Mouse (Mus musculus) ovary, postnatal 10 days (tissue): ENCODE results near the gene Gm28778.
A peak's percentile ranks its signal among the peaks of the same experiment; 100 is the strongest.
"Not testable (repeated sequence)": the region's sequence is repeated elsewhere in the genome, so short reads cannot be mapped to it uniquely, and the experiment has no call there.

Source experiments
- DNase-seq: peaks from one replicate; pipeline ENCODE4 v3.0.0; 2022; ENCODE audit warnings: low spot score

The Gm28778 gene

DNA sequence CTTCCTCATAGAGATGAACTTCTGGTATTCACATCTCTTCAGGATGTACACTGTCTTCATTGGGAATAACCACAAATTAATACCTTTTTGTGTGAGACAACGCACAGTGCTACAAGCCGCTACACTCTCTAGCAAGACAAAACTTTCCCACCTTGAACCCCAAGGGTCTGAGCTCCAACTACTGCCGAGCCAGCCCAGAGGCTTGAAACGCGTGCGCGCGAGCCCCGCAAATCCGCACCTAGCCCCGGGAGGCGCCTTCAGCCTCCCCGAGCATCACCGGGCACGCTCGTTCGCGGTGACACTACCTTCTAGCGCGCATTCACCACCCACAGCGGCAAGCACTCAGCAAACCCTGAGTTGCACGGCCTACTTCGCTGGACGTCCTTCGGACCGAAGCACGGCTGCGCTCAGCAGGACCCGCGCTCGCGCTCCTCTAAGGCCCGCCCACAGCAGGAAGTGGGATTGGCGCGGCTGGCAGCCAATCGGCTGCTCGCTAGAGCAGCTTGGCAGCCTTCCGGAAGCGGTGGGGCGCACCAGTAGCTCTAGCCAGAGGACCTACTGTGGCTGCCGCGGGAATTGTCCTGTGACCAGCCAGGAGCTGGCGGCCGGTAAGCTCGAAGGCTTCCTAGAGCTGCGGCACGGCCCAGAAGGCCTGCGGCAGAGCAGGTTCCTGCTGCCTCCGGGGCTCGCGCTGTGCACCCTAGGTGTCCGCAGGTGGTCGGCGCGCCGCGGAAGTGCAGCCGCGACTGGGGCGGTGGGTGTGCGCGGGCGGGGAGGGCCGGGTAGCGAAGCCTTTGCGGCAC, at the start of gene Gm28778, which contains the start of the genes Pms1 and Ormdl1:
Gm28778 (plus strand) TSS at position 531 of the 803 bp plus-strand sequence.
Pms1 (minus strand) TSS at position 438 of the 803 bp plus-strand sequence.
Ormdl1 (plus strand) TSS at position 515 of the 803 bp plus-strand sequence.
- DNase-seq = peak; percentile 93

GRCm38 (mm10) chr1:53264958-53265612, 31.8 kb upstream of the Gm28778 start:
- DNase-seq = not testable (repeated sequence)

GRCm38 (mm10) chr1:53269901-53270300, 27.0 kb upstream of the Gm28778 start:
- no peak for DNase-seq

GRCm38 (mm10) chr1:53272646-53273045, 24.3 kb upstream of the Gm28778 start:
- DNase-seq = no peak

DNA sequence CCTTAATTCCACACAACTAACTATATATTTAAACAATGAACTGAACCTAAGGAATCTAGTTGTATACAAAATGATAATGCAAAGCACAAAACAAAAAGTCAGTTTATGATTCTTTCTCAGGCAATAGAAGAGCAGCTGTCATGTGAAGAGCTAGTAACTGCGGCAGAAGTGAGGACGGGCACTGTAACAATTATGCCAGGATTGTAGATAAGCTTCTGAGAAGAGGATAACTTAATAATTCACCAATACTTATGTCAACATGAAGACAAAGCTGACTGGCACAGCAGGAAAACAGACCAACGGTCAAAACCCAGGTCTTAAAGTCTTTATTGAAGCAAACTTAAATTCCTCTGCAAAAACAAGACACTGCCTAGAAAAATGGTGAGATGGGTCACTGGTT, 5.7 kb upstream of the Gm28778 start:
- DNase-seq = no peak

- no peak for DNase-seq
Measured at GRCm38 (mm10) chr1:53300506-53300905, 3.6 kb downstream of the Gm28778 start.

GRCm38 (mm10) chr1:53312989-53313967, 16.4 kb downstream of the Gm28778 start, which contains the start of gene Osgepl1:
Gene Osgepl1, plus strand, starts transcription at chr1:53313624.
- DNase-seq = peak; percentile 68

DNA sequence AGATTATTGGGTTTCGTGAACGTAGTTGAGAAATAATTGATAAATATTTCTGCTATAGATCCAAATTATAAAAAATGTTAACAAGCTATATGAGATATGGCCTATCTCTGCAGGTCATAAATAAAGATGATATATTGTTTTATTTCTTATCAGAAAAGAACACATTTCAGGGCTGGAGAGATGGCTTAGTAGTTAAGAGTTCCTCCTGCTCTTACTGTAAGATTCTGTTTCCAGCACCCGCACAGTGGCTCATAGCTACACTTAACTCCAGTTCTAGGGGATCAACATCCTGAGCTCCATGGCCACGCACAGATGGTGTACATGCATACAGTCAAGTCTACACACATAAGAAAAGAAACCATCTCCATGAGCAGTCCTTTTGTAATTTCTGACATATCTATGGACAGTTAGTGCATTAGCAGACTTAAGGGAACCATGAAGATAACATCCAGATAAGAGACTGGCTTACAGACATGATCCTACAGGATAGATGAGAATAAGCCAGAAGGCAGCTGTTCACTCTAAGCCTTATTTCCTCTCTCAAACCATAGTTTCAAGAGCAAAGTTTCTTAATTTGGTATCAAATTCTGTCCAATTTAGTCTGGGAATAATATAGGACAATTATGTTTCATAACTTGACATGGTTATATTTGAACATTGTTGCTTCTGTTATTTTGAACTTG, 24.9 kb downstream of the Gm28778 start:
- no peak for DNase-seq

DNA sequence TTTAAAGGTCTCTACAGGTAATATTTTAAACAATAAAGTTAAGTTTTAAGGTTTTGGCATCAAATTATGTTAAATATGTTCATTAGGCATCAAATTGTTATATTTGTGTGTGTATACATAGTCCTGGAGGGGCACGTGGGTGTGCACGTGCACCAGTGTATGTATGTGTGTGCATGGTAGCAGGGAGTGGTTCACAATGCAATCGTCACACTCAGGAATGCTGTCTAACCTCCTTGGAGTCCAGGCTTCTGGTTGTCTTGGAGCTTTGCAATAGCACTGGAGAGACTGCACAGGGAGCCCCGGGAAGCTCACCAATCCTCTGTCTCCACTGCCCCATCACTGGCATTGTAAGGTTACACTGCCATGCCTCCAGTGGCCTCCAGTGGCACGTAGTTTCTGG, 26.3 kb downstream of the Gm28778 start:
- no peak for DNase-seq

DNA sequence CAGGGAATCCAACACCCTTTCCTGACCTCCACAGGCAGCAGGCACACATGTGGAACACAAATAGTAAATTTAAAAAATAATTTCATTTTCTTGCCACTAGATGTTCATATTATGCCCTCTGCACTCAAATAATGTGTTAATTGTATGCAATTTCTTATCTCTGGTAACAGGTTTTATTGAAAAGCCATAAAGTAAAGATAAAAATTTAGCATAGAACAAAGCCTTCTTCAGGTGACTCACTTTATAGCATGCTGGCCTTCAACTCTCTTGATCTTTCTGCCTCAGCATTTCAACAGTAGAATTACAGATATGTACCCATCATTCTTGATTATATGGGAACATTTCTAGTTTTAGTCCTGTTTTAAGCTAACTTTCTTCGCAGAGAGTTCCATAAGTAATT, 27.4 kb downstream of the Gm28778 start:
- no peak for DNase-seq

DNA sequence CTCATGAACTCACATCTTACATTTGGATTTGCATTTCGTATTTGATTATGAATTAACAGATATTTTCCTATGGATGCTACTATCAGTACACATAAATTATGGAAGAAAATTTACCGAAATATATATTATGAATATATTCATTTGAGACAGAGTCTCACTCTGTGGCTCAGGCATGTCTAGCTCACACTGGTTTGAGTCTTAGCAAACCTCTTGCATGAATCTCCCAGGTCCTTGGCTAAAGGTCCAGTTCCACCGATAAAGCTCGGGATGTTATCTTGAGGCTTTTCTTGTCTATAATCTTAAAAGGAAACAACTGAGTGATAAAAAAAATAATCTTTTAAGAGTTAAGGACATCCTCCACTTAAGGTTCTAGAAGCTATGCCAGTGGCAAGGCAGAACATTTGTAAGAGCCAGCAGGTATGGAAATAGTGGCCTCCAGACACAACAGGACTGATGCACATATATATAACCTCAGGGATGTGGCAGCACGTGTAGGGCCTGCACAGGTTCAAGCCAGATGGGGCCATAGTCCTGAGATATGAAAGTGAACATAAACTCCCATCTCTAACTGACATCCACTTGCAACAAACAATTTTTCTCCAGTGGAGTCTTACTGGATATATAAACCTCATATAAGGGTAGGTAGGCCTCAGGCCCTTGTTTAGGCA, 28.1 kb downstream of the Gm28778 start:
- DNase-seq = no peak

DNA sequence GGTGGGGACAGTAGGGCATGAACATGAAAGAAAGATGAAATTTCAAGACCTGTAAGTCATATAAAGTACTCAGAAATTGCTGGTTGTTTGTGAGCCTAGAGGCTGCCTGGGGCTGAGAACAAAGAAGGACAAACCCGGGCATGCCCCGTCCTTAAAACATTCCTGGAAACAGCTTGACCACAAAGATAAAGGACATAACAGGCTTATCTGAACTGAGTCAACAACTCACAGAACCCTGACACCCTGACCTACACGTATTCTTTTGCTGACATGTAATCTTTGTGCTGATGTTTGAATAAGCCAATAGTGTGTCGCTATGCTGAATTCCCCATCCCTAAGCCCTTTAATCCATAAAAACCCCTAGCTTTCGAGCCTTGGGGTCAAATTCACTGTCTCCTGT, 36.6 kb downstream of the Gm28778 start:
- not testable (repeated sequence) for DNase-seq

GRCm38 (mm10) chr1:53335465-53335864, 38.6 kb downstream of the Gm28778 start:
- no peak for DNase-seq

DNA sequence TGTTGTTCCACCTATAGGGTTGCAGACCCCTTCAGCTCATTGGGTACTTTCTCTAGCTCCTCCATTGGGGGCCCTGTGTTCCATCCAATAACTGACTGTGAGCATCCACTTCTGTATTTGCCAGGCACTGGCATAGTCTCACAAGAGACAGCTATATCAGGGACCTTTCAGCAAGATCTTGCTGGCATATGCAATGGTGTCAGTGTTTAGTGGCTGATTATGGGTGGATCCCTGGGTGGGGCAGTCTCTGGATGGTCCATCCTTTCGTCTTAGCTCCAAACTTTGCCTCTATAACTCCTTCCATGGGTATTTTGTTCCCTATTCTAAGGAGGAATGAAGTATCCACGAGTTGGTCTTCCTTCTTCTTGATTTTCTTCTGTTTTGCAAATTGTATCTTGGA, 40.5 kb downstream of the Gm28778 start:
- DNase-seq = not testable (repeated sequence)

DNA sequence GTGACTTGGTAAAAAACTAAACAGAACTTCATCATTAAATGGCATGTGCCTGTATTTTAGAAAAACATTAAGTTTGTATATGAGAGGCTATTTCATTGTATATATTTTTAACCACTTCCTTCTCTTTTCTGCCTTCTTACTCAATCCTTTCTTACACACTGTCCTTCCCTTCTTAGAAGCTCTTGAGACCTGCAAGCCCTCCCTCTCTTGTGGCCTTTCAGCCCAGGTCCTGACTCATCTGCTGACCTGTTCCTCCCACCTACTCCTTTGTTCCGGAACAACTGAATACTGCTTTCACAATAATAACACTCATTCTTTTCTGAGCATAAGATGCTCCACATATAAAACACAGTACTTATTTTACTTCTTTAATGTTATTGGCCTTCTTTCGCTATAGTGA, 44.2 kb downstream of the Gm28778 start:
- no peak for DNase-seq

DNA sequence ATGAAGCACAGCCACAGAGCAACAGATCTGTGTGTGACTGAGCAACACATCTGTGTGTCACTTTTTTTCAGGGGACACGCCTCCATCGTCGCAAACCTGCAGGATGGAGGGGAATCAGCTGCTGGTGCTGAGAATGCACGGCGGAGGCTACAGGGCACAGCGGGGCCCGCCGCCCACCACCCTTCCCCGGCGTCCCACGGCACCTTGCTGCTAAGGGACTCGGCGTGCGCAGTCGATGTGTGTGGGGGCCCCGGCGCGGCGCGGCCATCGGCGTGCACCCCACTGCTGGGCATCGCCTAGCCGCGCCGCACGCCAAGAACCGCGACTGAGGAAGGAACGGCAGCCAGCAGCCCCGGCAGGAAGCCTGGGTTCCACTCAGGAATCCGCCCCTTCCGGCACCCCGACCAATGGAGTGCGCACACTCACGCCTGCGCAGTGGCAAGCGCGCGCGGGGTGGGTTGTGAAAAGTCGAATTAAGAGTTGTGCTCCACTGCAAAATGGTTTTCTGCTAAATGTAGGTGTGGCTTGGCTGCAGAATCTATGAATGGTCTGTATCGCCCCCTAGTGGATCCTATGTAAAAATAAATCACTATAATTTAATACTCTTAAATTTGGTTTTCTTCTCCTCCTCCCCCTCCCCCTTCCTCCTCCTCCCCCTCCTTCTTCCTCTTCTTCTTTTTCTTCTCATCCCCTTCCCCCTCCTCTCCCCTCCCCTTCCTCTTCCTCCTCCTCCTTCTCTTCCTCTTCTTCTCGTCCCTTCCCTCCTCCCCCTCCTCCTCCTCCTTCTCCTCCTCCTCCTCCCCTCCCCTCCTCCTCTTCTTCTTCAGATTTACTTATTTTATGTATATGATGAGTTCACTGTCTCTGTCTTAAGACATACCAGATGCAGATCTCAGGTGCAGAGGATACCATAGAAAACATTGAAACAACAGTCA, 55.7 kb downstream of the Gm28778 start, which contains the start of the genes Asdurf, Gm28551 and Asnsd1:
Asdurf (minus strand) TSS at position 293 of the 935 bp plus-strand sequence.
Gm28551 (minus strand) TSS at position 341 of the 935 bp plus-strand sequence.
Asnsd1 (minus strand) TSS at position 426 of the 935 bp plus-strand sequence.
- DNase-seq = peak; percentile 94

- no peak for DNase-seq
Measured at GRCm38 (mm10) chr1:53358988-53359387, 62.1 kb downstream of the Gm28778 start.
